Mouse (Mus musculus) E14TG2a.4 (cell line): ENCODE data around the gene Slc52a3.

ENCODE experiments used
- H3K27me3 ChIP-seq: 2 replicates; pipeline ENCODE4 v1.6.1; 2014; ENCODE audit warnings: low read length, control low read depth; ENCODE audit not compliant: insufficient read depth
- H3K36me3 ChIP-seq: 2 replicates; pipeline ENCODE4 v1.6.1; 2014; ENCODE audit warnings: low read length, control low read depth; ENCODE audit not compliant: insufficient read depth
- H3K4me1 ChIP-seq: replicated peaks from 2 replicates; pipeline ENCODE4 v1.6.1; 2014; ENCODE audit warnings: low read depth, low read length, control low read depth
- H3K4me3 ChIP-seq: replicated peaks from 2 replicates; pipeline ENCODE4 v1.5.1; 2014; ENCODE audit warnings: mild to moderate bottlenecking, low read length
- H3K9me3 ChIP-seq: 2 replicates; pipeline ENCODE4 v1.6.1; 2014; ENCODE audit warnings: low read length, control low read depth
- CTCF ChIP-seq: conservative IDR thresholded peaks from 2 replicates; pipeline ENCODE4 v1.5.1; 2014; ENCODE audit warnings: low read length
- NANOG ChIP-seq: IDR thresholded peaks from 2 replicates; pipeline ENCODE4 v1.6.1; 2014; ENCODE audit warnings: borderline replicate concordance, low read length, mixed read lengths
- POU5F1 ChIP-seq: IDR thresholded peaks from 2 replicates; pipeline ENCODE4 v1.6.1; 2014; ENCODE audit warnings: low read length, borderline replicate concordance

Gene Slc52a3

DNA sequence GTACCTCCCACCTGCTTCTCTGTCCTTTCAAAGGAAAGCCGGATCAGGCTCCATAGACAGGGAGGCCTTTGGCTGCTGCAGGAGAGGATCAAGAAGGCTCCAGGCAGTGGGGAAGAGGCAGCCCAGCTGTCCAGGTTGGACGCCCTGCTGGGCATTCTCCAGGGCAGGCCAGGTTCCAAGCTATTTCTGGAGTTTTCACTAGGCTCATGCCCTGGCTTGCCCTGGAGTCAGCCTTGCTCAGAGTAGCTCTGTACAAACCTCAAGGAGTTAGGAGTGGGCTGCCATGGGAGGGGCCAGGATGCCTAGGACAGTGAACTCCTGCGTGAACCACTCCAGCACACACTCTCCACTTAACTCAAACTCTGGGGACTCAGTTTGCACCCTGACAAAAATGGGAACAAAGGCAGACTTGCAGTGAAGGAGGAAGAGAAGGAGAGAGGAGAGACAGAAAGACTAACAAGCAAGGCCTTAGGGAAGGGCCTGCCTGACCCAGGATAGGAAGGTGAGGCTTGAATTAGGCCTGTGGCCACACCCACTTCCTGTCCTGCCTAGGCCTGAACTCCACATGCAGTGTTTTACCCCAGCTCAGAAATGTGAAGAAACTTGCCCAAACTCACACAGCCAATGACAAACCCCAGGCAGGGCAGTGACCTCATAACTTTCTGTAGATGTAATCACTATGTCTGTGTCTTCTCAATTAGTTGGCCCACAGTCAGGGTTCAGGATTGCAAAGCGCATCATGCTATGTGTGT lies 18.4 kb upstream of the Slc52a3 start:
- peak overlapping the region; percentile 46 for H3K4me3 ChIP-seq
- TF ChIP-seq POU5F1, result no peak
- no peak for TF ChIP-seq NANOG
- TF ChIP-seq CTCF, result no peak
- peaks cover 3% of the 10 kb centered on the region; the same call in 1 of the 2 replicates for H3K36me3 ChIP-seq
- peaks cover 31% of the 10 kb centered on the region for H3K27me3 ChIP-seq
- H3K9me3 ChIP-seq, result no peaks in the 10 kb centered on the region
- H3K4me1 ChIP-seq, result peaks cover 65% of the 10 kb centered on the region

GRCm38 (mm10) chr2:151978494-151978893 lies 17.8 kb upstream of the Slc52a3 start:
- TF ChIP-seq CTCF (no peak), POU5F1 (no peak), NANOG (no peak)
- Histone ChIP-seq H3K27me3 (peaks cover 24% of the 10 kb centered on the region), H3K4me1 (peaks cover 58% of the 10 kb centered on the region), H3K36me3 (peaks cover 3% of the 10 kb centered on the region; the same call in 1 of the 2 replicates), H3K9me3 (no peaks in the 10 kb centered on the region), H3K4me3 (no peak overlapping the region)

DNA sequence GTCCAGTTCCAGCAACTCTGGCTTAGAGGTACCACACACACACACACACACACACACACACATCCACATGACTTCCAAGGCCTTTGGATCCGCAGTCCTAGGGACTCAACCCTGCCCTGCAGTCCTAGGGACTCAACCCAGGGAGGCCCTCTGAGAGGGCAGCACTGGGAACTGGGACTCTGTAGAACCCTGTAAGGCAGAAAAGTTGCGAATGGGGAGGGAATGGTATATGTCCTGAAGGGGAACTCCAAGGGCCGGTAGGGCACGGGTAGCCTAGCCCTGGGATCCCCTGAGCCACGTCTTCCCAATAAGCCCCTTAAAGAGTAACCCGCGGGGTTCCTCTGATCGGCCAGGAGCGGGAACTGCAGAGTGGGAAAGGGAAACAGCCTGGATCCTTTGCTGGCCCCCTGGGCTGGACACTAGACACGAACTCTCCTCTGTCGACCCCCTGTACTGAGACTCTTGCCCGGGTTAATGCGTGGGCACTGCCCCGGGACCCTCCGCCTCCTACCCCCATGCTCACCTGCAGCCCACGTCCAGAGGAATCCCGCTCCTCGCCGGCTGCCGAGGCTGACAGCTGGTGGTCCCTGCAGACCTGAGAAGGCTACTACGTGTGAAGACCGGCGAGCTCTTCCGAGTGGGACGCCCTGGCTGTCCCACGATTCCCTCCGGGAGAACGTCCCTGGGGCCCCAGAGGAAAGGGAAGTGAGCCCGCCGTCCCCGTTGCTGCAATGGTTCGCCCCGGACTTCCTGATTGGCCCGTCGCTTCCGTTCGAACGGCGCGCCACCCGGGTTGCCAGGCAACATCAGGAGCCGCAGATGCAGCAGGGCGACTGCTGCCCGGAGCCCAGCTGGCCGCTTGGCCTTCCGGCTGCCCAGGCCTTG lies 16.6 kb upstream of the Slc52a3 start, which contains the start of gene Fam110a:
Fam110a (minus strand) TSS at position 750 of the 885 bp plus-strand sequence.
- peak within 1 kb of the TSS; percentile 89 for H3K4me3 ChIP-seq
- peaks cover 14% of the 10 kb centered on the region for H3K27me3 ChIP-seq
- peaks cover 3% of the 10 kb centered on the region; the same call in 1 of the 2 replicates for H3K36me3 ChIP-seq
- TF ChIP-seq NANOG (no peak), CTCF (no peak)
- H3K9me3 ChIP-seq, result no peaks in the 10 kb centered on the region
- H3K4me1 ChIP-seq, result peaks cover 46% of the 10 kb centered on the region

DNA sequence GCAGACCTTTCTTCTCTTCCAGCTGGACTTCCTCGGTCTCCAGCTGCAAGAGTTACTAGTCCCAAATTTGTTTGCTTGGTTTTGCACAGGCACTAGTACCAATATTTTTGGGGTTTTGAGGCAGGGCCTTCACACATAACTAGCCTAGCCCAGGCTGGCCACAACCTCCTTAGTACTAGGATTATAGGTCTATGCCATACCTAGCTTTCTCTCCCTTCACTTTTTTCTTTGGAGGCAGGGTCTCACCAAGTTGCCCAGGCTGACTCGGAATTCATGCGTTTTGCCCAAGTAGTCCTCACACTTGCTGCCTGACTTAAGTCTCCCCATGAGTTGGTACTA lies 16.0 kb upstream of the Slc52a3 start:
- Histone ChIP-seq H3K4me3 (peak overlapping the region; percentile 89), H3K36me3 (peaks cover 3% of the 10 kb centered on the region; the same call in 1 of the 2 replicates)
- no peak for TF ChIP-seq POU5F1
- TF ChIP-seq CTCF, result no peak
- no peak for TF ChIP-seq NANOG

DNA sequence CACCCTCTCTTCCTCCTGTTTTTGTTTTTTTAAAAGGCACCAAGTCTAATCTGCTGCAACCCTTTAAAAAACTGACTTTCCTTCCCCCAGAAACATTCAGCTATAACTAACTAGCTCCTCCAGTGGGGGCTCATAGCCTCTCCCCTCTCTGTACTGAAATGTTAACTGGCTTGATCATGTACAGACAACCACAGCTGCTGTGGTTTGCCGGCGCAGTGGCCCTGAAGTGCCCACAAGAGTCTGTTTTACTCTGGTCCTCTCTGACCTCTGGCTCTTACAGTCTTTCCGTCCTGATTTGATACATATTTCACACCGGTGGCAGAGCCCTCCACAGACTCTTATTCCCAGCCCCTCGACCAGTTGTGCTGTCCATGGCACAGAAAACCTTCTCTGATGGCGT lies 15.0 kb upstream of the Slc52a3 start:
- H3K4me3 ChIP-seq, result no peak overlapping the region
- H3K36me3 ChIP-seq, result peaks cover 2% of the 10 kb centered on the region; the same call in 1 of the 2 replicates
- 0 out of 2 replicates have a peak, but pooled peaks cover 2% of the 10 kb centered on the region for H3K27me3 ChIP-seq
- no peaks in the 10 kb centered on the region for H3K9me3 ChIP-seq
- H3K4me1 ChIP-seq, result peaks cover 42% of the 10 kb centered on the region
- TF ChIP-seq POU5F1 (no peak), NANOG (no peak), CTCF (no peak)

More for the DNA sequence above, 16.0 kb upstream of the Slc52a3 start:
- Histone ChIP-seq H3K9me3 (no peaks in the 10 kb centered on the region), H3K27me3 (peaks cover 8% of the 10 kb centered on the region; the same call in 1 of the 2 replicates), H3K4me1 (peaks cover 44% of the 10 kb centered on the region)

GRCm38 (mm10) chr2:151982476-151982875 lies 13.8 kb upstream of the Slc52a3 start:
- peaks cover 30% of the 10 kb centered on the region for H3K4me1 ChIP-seq
- H3K36me3 ChIP-seq, result no peaks in the 10 kb centered on the region; the same call in 1 of the 2 replicates
- H3K4me3 ChIP-seq, result no peak overlapping the region
- TF ChIP-seq POU5F1, result no peak
- 0 out of 2 replicates have a peak, but pooled peaks cover 2% of the 10 kb centered on the region for H3K27me3 ChIP-seq
- no peaks in the 10 kb centered on the region for H3K9me3 ChIP-seq

GRCm38 (mm10) chr2:151984019-151984418 lies 12.3 kb upstream of the Slc52a3 start:
- peaks cover 21% of the 10 kb centered on the region for H3K4me1 ChIP-seq
- TF ChIP-seq POU5F1 (no peak), CTCF (no peak), NANOG (no peak)

More at GRCm38 (mm10) chr2:151984019-151984418, 12.3 kb upstream of the Slc52a3 start:
- Histone ChIP-seq H3K4me3 (no peak overlapping the region), H3K27me3 (0 out of 2 replicates have a peak, but pooled peaks cover 2% of the 10 kb centered on the region), H3K9me3 (no peaks in the 10 kb centered on the region), H3K36me3 (no peaks in the 10 kb centered on the region)
